Mouse (Mus musculus) megakaryocyte, embryonic 14.5 days (primary cell): ENCODE data around the gene Cntn4. TPM values are rescaled to one million over a fixed set of nuclear protein-coding genes. Genes with fewer than 3 reads are reported as not detected.

ENCODE experiments used
- H3K27me3 ChIP-seq: replicated peaks from 2 replicates; pipeline ENCODE3; 2012; ENCODE audit warnings: inconsistent platforms
- H3K36me3 ChIP-seq: replicated peaks from 2 replicates; pipeline ENCODE3; 2012; ENCODE audit warnings: low read length, inconsistent platforms, mixed read lengths
- H3K4me1 ChIP-seq: 2 replicates; pipeline ENCODE4 v1.6.1; 2012; ENCODE audit warnings: inconsistent platforms
- H3K4me3 ChIP-seq: replicated peaks from 2 replicates; pipeline ENCODE3; 2012; ENCODE audit warnings: moderate library complexity, mild to moderate bottlenecking, inconsistent platforms
- H3K9me3 ChIP-seq: 2 replicates; pipeline ENCODE4 v1.6.1; 2012; ENCODE audit warnings: inconsistent platforms
- FLI1 ChIP-seq: IDR thresholded peaks from 2 replicates; pipeline ENCODE4 v1.6.1; 2012; ENCODE audit warnings: low read length, inconsistent platforms, mixed read lengths
- GATA1 ChIP-seq: IDR thresholded peaks from 3 replicates; pipeline ENCODE4 v1.6.1; 2012; ENCODE audit warnings: mixed read lengths, low read length, inconsistent platforms, borderline replicate concordance
- polyA plus RNA-seq: library from polyadenylated mRNA; stranded (reverse); fragments of >175 nt; gene quantifications from 2 replicates; pipeline ENCODE4 v1.2.3, GENCODE M21; 2012; ENCODE audit warnings: low replicate concordance; ENCODE audit not compliant: insufficient read depth

The Cntn4 gene
- polyA plus RNA-seq, 1 experiment, result not detected

DNA sequence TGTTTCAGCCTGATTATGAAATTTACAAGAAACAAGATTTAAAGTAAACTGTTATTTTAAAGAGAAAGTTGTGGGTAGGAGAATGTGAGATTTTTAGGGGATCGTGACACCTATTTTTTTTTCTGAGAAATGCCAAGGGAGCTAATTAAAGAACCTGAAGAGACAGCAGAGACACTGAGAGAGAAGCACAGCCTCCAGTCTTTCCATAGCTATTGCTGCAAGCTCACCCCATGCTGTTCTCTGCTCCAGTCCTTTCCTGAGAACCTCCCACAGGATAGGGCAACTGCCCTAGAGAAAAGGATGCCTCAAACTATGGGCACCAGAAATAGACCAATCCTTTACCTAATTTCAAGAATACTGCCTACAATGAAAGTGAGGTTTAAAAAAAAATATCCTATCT is 103.2 kb downstream of the Cntn4 start:
- Histone ChIP-seq H3K9me3 (no peaks in the 10 kb centered on the region; the same call in 1 of the 2 replicates), H3K27me3 (no peaks in the 10 kb centered on the region), H3K4me3 (no peak overlapping the region), H3K36me3 (no peaks in the 10 kb centered on the region), H3K4me1 (no peaks in the 10 kb centered on the region)
- TF ChIP-seq FLI1 (no peak), GATA1 (no peak)

DNA sequence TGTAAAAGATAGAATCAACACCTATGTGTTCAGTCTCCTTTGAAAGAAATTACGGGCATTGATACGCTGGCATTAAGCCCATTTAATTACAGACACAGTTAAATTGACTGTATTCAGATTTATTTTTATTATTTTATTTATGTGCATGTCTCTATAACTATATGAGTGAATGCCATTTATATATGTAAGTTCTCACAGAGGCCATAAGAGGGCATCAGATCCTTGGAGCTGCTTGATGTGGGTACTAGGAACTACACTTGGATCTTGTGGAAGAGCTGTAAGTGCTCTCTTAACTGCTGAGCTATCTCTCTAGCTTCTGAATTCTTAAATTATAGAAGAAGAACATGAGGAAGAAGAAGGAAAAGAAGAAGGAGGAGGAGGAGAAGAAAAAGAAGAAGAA is 111.0 kb downstream of the Cntn4 start:
- Histone ChIP-seq H3K36me3 (no peaks in the 10 kb centered on the region), H3K4me1 (no peaks in the 10 kb centered on the region), H3K9me3 (no peaks in the 10 kb centered on the region), H3K27me3 (no peaks in the 10 kb centered on the region), H3K4me3 (no peak overlapping the region)
- TF ChIP-seq FLI1 (no peak), GATA1 (no peak)

DNA sequence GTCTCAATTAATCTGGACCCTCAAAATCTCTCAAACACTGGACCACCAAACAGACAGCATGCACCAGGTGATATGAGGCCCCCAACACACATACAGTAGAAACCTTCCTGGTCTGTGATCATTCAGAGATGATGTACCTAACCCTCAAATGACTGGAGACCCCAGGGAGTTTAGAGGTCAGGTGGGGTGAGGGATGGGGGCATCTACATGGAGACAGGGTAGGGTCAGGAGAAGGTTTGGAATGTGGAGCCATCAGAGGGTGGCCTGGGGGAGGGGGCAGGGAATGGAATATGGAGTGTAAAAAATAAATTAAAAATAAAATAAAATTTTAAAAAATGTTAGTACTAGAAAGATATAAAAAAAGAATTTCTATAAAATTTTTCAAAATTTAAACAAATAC is 157.6 kb downstream of the Cntn4 start:
- Histone ChIP-seq H3K27me3 (no peaks in the 10 kb centered on the region), H3K4me1 (no peaks in the 10 kb centered on the region), H3K4me3 (no peak overlapping the region), H3K36me3 (no peaks in the 10 kb centered on the region), H3K9me3 (no peaks in the 10 kb centered on the region)
- no peak for TF ChIP-seq FLI1
- TF ChIP-seq GATA1, result no peak

DNA sequence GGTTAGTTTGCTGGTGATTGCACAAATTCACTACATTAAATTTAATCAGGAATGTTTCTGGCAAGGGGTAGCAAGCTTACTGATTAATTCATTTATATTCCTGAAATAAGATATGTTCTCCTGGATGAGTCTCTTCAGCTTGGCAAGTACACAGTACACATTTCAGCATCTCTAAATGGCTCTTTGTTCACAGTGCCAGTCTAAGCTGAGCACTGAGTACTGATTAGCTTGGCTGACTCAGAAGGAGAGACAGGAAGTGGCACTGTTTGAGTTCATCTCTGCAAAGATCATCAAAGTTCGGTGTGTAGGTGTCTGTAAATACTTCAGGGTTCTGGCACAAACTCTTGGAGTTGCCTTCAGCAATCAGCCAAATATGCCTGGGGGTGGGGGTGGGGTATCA is 169.8 kb downstream of the Cntn4 start:
- no peak overlapping the region for H3K4me3 ChIP-seq
- TF ChIP-seq FLI1 (no peak), GATA1 (no peak)

DNA sequence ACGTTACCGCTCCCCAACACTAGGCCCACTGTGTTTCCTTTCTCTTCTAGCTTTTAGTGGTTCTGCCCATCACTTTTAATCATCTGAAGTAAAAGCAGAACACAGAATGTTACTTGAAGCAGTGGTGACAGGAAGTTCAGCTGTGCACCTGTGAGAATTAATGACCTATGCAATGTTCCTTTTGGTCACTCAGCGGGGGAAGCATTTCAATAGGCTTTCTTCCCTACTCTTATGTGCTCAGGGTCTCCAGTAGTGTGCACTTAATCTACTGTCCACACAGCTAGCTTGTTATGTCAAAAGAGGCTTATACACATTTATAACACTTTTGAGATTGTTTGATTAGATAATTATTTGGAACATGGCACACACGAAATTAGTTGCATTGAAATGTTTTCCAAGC is 215.4 kb downstream of the Cntn4 start:
- no peak for TF ChIP-seq GATA1
- TF ChIP-seq FLI1, result no peak
- Histone ChIP-seq H3K27me3 (no peaks in the 10 kb centered on the region), H3K4me3 (no peak overlapping the region), H3K4me1 (no peaks in the 10 kb centered on the region), H3K36me3 (no peaks in the 10 kb centered on the region), H3K9me3 (no peaks in the 10 kb centered on the region)

More for the DNA sequence above, 169.8 kb downstream of the Cntn4 start:
- no peaks in the 10 kb centered on the region for H3K4me1 ChIP-seq
- no peaks in the 10 kb centered on the region for H3K9me3 ChIP-seq
- H3K27me3 ChIP-seq, result no peaks in the 10 kb centered on the region
- H3K36me3 ChIP-seq, result no peaks in the 10 kb centered on the region

DNA sequence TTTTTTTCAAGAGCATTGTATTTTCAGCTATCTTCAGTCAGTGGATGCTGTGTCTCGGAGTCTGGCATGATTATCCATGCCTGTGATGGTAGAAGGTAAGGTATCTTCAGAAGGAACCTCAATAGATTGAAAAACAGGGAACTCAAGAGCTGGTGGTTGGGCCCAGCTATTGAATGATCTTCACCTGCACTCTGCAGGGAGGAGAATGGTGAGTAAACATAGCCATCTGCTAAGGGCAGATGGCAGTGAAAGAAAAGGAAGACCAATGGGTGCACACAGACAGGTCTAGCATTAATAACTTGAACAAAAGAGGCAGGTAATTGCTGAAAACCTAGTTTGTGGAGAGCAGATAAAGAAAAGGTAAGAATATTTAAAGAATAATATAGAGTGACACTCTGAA is 261.0 kb downstream of the Cntn4 start:
- H3K9me3 ChIP-seq, result 0 out of 2 replicates have a peak, but pooled peaks cover 8% of the 10 kb centered on the region
- no peaks in the 10 kb centered on the region for H3K36me3 ChIP-seq
- TF ChIP-seq FLI1, result no peak
- no peak for TF ChIP-seq GATA1
- no peaks in the 10 kb centered on the region for H3K4me1 ChIP-seq
- no peak overlapping the region for H3K4me3 ChIP-seq
- H3K27me3 ChIP-seq, result no peaks in the 10 kb centered on the region

DNA sequence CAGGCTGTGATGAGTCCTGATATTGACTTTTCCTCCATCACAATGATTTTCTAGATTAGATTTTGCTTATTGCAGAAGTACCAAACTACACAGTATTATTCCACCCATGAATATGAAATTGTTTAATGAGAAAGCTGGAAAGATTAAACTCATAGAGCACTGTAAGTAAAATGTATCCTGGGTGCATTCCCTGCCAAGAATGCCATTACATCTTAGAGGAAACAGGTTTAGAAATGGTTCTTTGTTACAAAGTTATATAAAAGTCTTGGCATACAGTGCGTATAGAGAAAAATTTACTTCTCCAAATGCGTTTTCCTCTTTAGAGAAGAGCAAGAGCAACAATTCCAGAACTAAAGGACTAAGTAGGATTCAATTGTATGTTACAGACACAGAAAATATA is 261.8 kb downstream of the Cntn4 start:
- H3K36me3 ChIP-seq, result no peaks in the 10 kb centered on the region
- H3K4me3 ChIP-seq, result no peak overlapping the region
- TF ChIP-seq GATA1 (no peak), FLI1 (no peak)
- H3K4me1 ChIP-seq, result no peaks in the 10 kb centered on the region
- H3K27me3 ChIP-seq, result no peaks in the 10 kb centered on the region
- H3K9me3 ChIP-seq, result 0 out of 2 replicates have a peak, but pooled peaks cover 6% of the 10 kb centered on the region

DNA sequence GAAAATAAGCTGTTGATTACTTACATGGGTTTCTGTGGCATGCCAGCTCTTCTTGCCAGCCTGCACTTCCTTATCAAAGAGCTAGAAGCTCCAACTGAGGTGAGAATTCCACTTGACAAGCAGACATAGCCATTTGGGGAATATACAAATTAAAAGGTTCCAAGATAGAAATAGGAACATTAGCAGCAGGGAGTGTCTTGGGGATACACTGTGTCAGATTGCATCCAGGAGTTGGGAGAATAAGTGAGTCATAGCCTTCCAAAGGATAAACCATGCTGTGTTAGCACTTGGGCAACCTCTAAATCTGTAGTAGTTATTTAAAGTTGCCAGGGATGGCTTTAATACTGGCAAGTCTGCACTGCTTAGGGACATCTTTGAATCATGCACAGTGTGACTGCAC is 263.1 kb downstream of the Cntn4 start:
- Histone ChIP-seq H3K27me3 (no peaks in the 10 kb centered on the region), H3K4me1 (no peaks in the 10 kb centered on the region), H3K9me3 (no peaks in the 10 kb centered on the region), H3K36me3 (no peaks in the 10 kb centered on the region), H3K4me3 (no peak overlapping the region)
- TF ChIP-seq GATA1 (no peak), FLI1 (no peak)

DNA sequence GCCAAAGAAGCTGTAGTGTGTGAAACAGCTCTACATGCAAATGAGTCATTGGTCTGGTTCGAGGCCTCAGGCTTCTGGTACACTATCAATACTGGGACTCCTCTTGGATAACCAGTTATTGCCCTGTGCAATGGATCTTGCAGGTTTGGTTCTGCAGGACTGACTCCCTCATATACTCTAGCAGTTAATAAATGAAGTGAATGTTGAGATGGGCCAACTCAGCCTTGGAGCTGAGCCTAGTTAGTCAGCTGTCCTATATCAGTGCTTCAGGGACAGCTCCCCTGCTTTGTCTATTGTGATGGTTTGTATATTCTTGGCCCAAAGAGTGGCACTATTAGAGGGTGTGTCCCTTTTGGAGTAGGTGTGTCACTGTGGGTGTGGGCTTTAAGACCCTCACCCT is 314.0 kb downstream of the Cntn4 start:
- no peaks in the 10 kb centered on the region for H3K27me3 ChIP-seq
- H3K4me1 ChIP-seq, result no peaks in the 10 kb centered on the region
- TF ChIP-seq FLI1 (no peak), GATA1 (no peak)
- no peak overlapping the region for H3K4me3 ChIP-seq
- 0 out of 2 replicates have a peak, but pooled peaks cover 4% of the 10 kb centered on the region for H3K9me3 ChIP-seq
- no peaks in the 10 kb centered on the region for H3K36me3 ChIP-seq

DNA sequence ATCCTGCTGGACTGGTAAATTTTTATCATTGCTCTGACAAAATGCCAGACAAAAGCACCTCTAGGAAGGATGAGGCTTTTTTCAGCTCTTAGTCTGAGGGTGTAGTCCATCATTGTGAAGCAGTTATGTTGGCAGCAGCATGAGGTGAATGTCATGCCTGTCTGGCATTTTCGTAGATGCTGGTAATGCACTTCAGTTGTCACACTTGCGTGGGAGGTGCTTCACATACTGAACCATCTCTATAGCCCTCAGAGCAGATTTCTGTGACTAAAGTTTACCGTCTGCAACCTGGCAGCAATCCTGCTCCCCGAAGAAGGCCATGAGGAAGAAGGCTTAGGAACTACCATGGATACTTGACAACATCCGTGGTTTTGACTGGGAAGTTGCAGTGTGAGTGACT is 335.6 kb downstream of the Cntn4 start:
- no peaks in the 10 kb centered on the region for H3K9me3 ChIP-seq
- no peaks in the 10 kb centered on the region for H3K4me1 ChIP-seq
- H3K36me3 ChIP-seq, result no peaks in the 10 kb centered on the region
- H3K27me3 ChIP-seq, result no peaks in the 10 kb centered on the region
- no peak overlapping the region for H3K4me3 ChIP-seq
- TF ChIP-seq GATA1 (no peak), FLI1 (no peak)

DNA sequence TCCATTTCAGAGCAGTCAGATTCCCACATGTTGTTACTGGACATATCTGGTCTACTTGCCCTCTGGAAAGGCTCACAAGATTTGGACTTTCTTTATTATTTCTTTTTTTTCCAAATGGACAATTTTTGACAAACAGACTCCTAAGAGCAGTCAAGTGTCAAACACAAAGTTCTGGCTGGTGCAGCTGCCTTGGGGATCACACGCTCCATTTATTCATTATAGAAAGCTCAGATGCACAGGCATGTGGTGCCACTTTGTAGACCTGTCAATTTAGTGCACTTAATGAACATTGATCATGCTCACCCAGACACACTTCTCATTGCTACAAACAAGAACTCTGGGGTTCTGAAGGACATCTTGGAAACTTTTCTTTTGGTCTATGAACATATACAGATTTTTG is 337.7 kb downstream of the Cntn4 start:
- Histone ChIP-seq H3K27me3 (no peaks in the 10 kb centered on the region), H3K36me3 (no peaks in the 10 kb centered on the region), H3K4me1 (no peaks in the 10 kb centered on the region), H3K4me3 (no peak overlapping the region), H3K9me3 (no peaks in the 10 kb centered on the region)
- no peak for TF ChIP-seq GATA1
- no peak for TF ChIP-seq FLI1
